Mouse (Mus musculus) liver, postnatal 0 days (tissue): ENCODE measurements around the gene Myo1b. TPM values are rescaled to one million over a fixed set of nuclear protein-coding genes. Genes with fewer than 3 reads are reported as not detected.
A peak's percentile ranks its signal among the peaks of the same experiment; 100 is the strongest.

Experiments used
- ATAC-seq: fragments of 200-750 bp; cut with Nextera tagmentation; 2 replicates; pipeline ENCODE4 v1.8.0; 2017; ENCODE audit warnings: mild to moderate bottlenecking, moderate library complexity
- DNase-seq: peaks from one replicate; pipeline ENCODE4 v3.0.0-alpha.2; 2016
- H3K27ac ChIP-seq: fragments of 300-500 bp; sonication (generic); 2 replicates; pipeline ENCODE4 v1.5.1; 2014; ENCODE audit warnings: antibody characterized with exemption, moderate library complexity, mild to moderate bottlenecking, low read depth
- H3K27me3 ChIP-seq: fragments of 300-500 bp; sonication (generic); 2 replicates; pipeline ENCODE4 v1.6.1; 2014; ENCODE audit warnings: low read length, control low read depth, mixed read lengths; ENCODE audit not compliant: insufficient read depth
- H3K36me3 ChIP-seq: fragments of 300-500 bp; sonication (generic); replicated peaks from 2 replicates; pipeline ENCODE4 v1.6.1; 2014; ENCODE audit warnings: mild to moderate bottlenecking, control low read depth, low read length, moderate library complexity, mixed read lengths; ENCODE audit not compliant: insufficient read depth
- H3K4me1 ChIP-seq: fragments of 300-500 bp; sonication (generic); 2 replicates; pipeline ENCODE4 v1.6.1; 2014; ENCODE audit warnings: antibody characterized with exemption, mild to moderate bottlenecking, control low read depth; ENCODE audit not compliant: insufficient read depth
- H3K4me2 ChIP-seq: fragments of 300-500 bp; sonication (generic); 2 replicates; pipeline ENCODE4 v1.6.1; 2014; ENCODE audit warnings: low read depth, mild to moderate bottlenecking, low read length, moderate library complexity, mixed read lengths
- H3K4me3 ChIP-seq: fragments of 300-500 bp; sonication (generic); 2 replicates; pipeline ENCODE4 v1.5.1; 2014; ENCODE audit warnings: low read depth, low read length
- H3K9ac ChIP-seq: fragments of 300-500 bp; sonication (generic); replicated peaks from 2 replicates; pipeline ENCODE4 v1.6.1; 2014; ENCODE audit warnings: mild to moderate bottlenecking, moderate library complexity
- H3K9me3 ChIP-seq: fragments of 300-500 bp; sonication (generic); 2 replicates; pipeline ENCODE4 v1.6.1; 2016; ENCODE audit warnings: mild to moderate bottlenecking, control low read depth, low read length, mixed read lengths
- CTCF ChIP-seq: sonication (generic); IDR thresholded peaks from 2 replicates; pipeline ENCODE4 v1.5.1; 2016; ENCODE audit warnings: antibody characterized with exemption, low read depth
- EP300 ChIP-seq: IDR thresholded peaks from 2 replicates; pipeline ENCODE4 v1.6.1; 2016; ENCODE audit warnings: antibody characterized with exemption, low read depth, mild to moderate bottlenecking
- WGBS: fragments of 180-500 bp; shearing (Covaris S2); extraction: QIAGEN DNeasy Blood & Tissue Kit; methylation state at CpG from one replicate; pipeline ENCODE4 v1.1.7; 2014; ENCODE audit not compliant: insufficient replicate concordance; 5-methylcytosine and 5-hydroxymethylcytosine counted together
- polyA plus RNA-seq: library from polyadenylated mRNA; unstranded; fragments of >200 nt; fragmentation: Nextera tagmentation; extraction: Ambion mirVana; gene quantifications from 2 replicates; pipeline ENCODE4 v1.2.1, GENCODE M21; 2015

Gene Myo1b
- polyA plus RNA-seq, 1 experiment from 2014 or later = 10.7 TPM

- ATAC-seq (peak; percentile 61; the same call in 1 of the 2 replicates), DNase-seq (no peak)
- Histone ChIP-seq H3K9ac (no peak overlapping the region), H3K27me3 (no peaks in the 10 kb centered on the region), H3K27ac (peak overlapping the region; percentile 83), H3K36me3 (no peaks in the 10 kb centered on the region), H3K9me3 (no peaks in the 10 kb centered on the region), H3K4me1 (peaks cover 12% of the 10 kb centered on the region), H3K4me2 (no peak overlapping the region), H3K4me3 (no peak overlapping the region)
- TF ChIP-seq CTCF (no peak), EP300 (peak; percentile 39; the same call in 1 of the 2 replicates)
- 57% methylated on average over 10 of the region's 10 CpGs for WGBS
Measured at GRCm38 (mm10) chr1:51740626-51741231, 175.1 kb downstream of the Myo1b start.

DNA sequence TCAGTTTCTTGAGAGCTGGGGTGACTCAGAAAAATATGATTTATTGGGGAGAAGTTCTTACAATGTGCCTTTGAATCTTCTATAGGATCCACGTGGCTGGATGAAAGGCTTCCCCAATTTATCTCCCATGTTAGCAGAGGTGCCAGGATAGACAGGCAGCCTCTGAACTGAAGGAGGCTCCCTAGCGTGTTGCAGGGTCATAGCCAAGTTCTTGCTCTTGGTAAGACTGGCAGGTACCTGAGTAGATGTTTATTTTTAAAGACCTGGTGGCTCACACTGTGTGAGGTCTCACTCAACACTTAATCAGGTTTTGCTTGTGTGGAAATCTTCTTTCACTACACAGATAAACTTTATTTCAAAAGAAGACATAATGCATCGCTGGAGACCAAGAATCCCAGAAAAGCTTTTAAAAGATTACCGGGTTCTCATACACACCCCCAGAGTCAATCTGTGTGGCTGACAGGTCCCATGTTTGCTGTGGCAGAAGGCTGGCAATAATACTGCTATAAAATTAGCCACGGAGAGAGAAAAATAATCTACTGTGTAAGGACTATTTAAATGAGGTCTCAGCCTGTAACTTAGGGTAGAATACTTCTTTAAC is 176.5 kb downstream of the Myo1b start:
- H3K9ac ChIP-seq = no peak overlapping the region
- ATAC-seq (no peak), DNase-seq (no peak)
- no peak overlapping the region for H3K4me2 ChIP-seq
- H3K9me3 ChIP-seq = no peaks in the 10 kb centered on the region
- H3K4me1 ChIP-seq = peaks cover 12% of the 10 kb centered on the region
- no peak for TF ChIP-seq EP300
- no peak for TF ChIP-seq CTCF
- H3K4me3 ChIP-seq = no peak overlapping the region
- H3K27ac ChIP-seq = no peak overlapping the region
- H3K27me3 ChIP-seq = no peaks in the 10 kb centered on the region
- WGBS = 68% methylated on average over 5 of the region's 5 CpGs
- no peaks in the 10 kb centered on the region for H3K36me3 ChIP-seq

GRCm38 (mm10) chr1:51736822-51737221 is 179.0 kb downstream of the Myo1b start:
- Histone ChIP-seq H3K4me2 (no peak overlapping the region), H3K4me3 (no peak overlapping the region), H3K4me1 (peaks cover 12% of the 10 kb centered on the region), H3K9ac (no peak overlapping the region), H3K36me3 (no peaks in the 10 kb centered on the region), H3K27me3 (no peaks in the 10 kb centered on the region), H3K27ac (no peak overlapping the region), H3K9me3 (no peaks in the 10 kb centered on the region)
- 74% methylated on average over 2 of the region's 2 CpGs for WGBS
- ATAC-seq (no peak), DNase-seq (no peak)
- TF ChIP-seq EP300 = no peak
- TF ChIP-seq CTCF = no peak

DNA sequence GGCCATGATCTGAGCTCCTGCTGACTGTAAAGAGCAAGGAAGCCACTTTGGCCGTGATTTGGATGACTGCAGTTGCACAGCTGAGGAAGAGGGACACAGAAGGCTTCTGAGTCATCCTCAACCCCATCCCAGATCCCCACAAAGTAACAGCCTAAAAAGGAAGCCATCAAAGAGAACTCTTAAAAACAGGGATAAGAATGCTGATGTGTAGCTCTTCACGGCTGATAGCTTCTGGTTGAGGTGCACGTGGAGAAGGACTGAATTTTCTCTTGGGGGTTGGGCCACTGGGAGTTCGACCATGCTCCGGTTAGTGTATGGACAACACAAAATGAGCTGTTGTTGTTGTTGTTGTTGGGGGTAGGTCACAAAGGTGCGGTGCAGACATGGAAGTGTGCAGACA is 181.2 kb downstream of the Myo1b start:
- no peaks in the 10 kb centered on the region for H3K36me3 ChIP-seq
- TF ChIP-seq CTCF = no peak
- no peak for TF ChIP-seq EP300
- H3K4me2 ChIP-seq = no peak overlapping the region
- ATAC-seq (no peak), DNase-seq (no peak)
- no peak overlapping the region for H3K9ac ChIP-seq
- no peaks in the 10 kb centered on the region for H3K4me1 ChIP-seq
- no peaks in the 10 kb centered on the region for H3K27me3 ChIP-seq
- H3K9me3 ChIP-seq = peaks cover 3% of the 10 kb centered on the region
- 72% methylated on average over 6 of the region's 6 CpGs for WGBS
- no peak overlapping the region for H3K27ac ChIP-seq
- H3K4me3 ChIP-seq = no peak overlapping the region

GRCm38 (mm10) chr1:51729407-51729806 is 186.5 kb downstream of the Myo1b start:
- Histone ChIP-seq H3K36me3 (no peaks in the 10 kb centered on the region), H3K4me1 (no peaks in the 10 kb centered on the region), H3K4me3 (no peak overlapping the region), H3K27me3 (no peaks in the 10 kb centered on the region), H3K9ac (no peak overlapping the region), H3K9me3 (peaks cover 3% of the 10 kb centered on the region), H3K4me2 (no peak overlapping the region), H3K27ac (no peak overlapping the region)
- WGBS = 76% methylated on average over 1 of the region's 1 CpGs
- DNase-seq (no peak), ATAC-seq (no peak)
- TF ChIP-seq CTCF = no peak

GRCm38 (mm10) chr1:51728816-51729215 is 187.1 kb downstream of the Myo1b start:
- WGBS = 64% methylated on average over 4 of the region's 4 CpGs
- Histone ChIP-seq H3K4me3 (no peak overlapping the region), H3K27ac (no peak overlapping the region), H3K9me3 (peaks cover 3% of the 10 kb centered on the region), H3K4me1 (no peaks in the 10 kb centered on the region), H3K36me3 (no peaks in the 10 kb centered on the region), H3K4me2 (no peak overlapping the region), H3K9ac (no peak overlapping the region), H3K27me3 (no peaks in the 10 kb centered on the region)
- TF ChIP-seq EP300 (no peak), CTCF (no peak)
- DNase-seq (no peak), ATAC-seq (no peak)
